8 mouse cellular contexts compared by ENCODE assay signal in the genomic region with DNA sequence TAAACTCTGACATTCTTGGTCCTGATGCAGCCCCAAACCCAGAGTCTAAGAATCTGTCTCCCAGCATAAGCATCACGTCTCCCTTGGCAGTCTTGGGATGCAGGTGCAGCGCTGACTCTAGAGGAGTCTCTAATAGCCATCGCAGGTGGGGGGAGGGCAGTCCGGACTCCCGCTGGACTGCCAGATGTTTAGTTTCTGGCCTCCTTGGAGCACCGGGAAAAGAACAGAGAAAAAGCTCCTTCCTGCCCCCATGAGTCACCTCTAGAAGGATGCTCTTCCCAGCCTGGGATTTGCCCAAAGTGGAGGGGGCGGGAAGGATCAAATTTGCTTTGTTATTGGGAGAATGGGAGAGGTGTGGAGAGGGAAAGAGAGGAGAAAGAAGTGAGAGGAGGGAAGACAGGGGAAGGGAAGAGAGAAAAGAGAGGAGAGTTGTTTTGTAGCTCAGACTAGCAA. TPM values are rescaled to one million over a fixed set of nuclear protein-coding genes. Genes with fewer than 3 reads are reported as not detected.
DNase-seq lines count a peak whose midpoint lies in the region; ATAC-seq and TF ChIP-seq lines count a peak whose summit lies in the region.

No protein-coding gene starts in this region.

- no peaks in the 10 kb centered on the region for H3K9me3 ChIP-seq in hindbrain, embryonic 12.5 days (replicated peaks)
- no peaks in the 10 kb centered on the region for H3K9me3 ChIP-seq in liver, embryonic 14.5 days (ENCODE audit: control insufficient read depth, low read length)
- no peaks in the 10 kb centered on the region for H3K9me3 ChIP-seq in stomach, embryonic 15.5 days

- peak overlapping the region; percentile 65 for H3K9ac ChIP-seq in hindbrain, embryonic 12.5 days
- H3K9ac ChIP-seq in liver, embryonic 14.5 days (replicated peaks) = no peak overlapping the region
- no peak overlapping the region for H3K9ac ChIP-seq in stomach, embryonic 15.5 days

- under 1% methylated on average over 7 of the region's 7 CpGs for WGBS in hindbrain, embryonic 12.5 days
- 4% methylated on average over 7 of the region's 7 CpGs for WGBS in liver, embryonic 14.5 days (ENCODE audit: insufficient replicate concordance)
- 0% methylated on average over 7 of the region's 7 CpGs for WGBS in stomach, embryonic 15.5 days

- peak; percentile 27 for DNase-seq in layer of hippocampus, adult 11-12 months (ENCODE audit: low spot score)
- no peak for DNase-seq in layer of hippocampus, adult 9-10 months (ENCODE audit: low spot score)
- peak; percentile 45 to 51 for DNase-seq in cerebellum, postnatal 36 days
- no peak for DNase-seq in liver, embryonic 14.5 days (ENCODE audit: low read depth in 3 of 3, low spot score in 3 of 3)
- no peak for DNase-seq in thymus, postnatal 10 days (ENCODE audit: low spot score in 2 of 2)
- no peak for DNase-seq in gastrocnemius, adult 18-20 months (ENCODE audit: low spot score)

- peak overlapping the region; percentile 86 for H3K27ac ChIP-seq in hindbrain, embryonic 12.5 days
- H3K27ac ChIP-seq in liver, embryonic 14.5 days = no peak overlapping the region
- H3K27ac ChIP-seq in stomach, embryonic 15.5 days = no peak overlapping the region

- TF ChIP-seq EP300 in liver, embryonic 14.5 days (IDR thresholded peaks at IDR 0.05; ENCODE audit: low read depth) = no peak

- H3K4me1 ChIP-seq in hindbrain, embryonic 12.5 days = peaks cover 21% of the 10 kb centered on the region
- no peaks in the 10 kb centered on the region for H3K4me1 ChIP-seq in liver, embryonic 14.5 days (replicated peaks; ENCODE audit: control insufficient read depth in 2 of 2, insufficient read depth in 2 of 2, low read length in 1 of 2)
- peaks cover 12% of the 10 kb centered on the region; the same call in 1 of the 2 replicates for H3K4me1 ChIP-seq in stomach, embryonic 15.5 days

- no peak for TF ChIP-seq CTCF in liver, embryonic 14.5 days (IDR thresholded peaks at IDR 0.05; ENCODE audit: low read depth)

- peak overlapping the region; percentile 66 for H3K4me2 ChIP-seq in hindbrain, embryonic 12.5 days (replicated peaks)
- H3K4me2 ChIP-seq in liver, embryonic 14.5 days (ENCODE audit: low read depth) = peak overlapping the region; percentile 37
- H3K4me2 ChIP-seq in stomach, embryonic 15.5 days = peak overlapping the region; percentile 79

- H3K36me3 ChIP-seq in hindbrain, embryonic 12.5 days = no peaks in the 10 kb centered on the region
- H3K36me3 ChIP-seq in liver, embryonic 14.5 days (replicated peaks; ENCODE audit: control insufficient read depth, insufficient read depth, low read depth) = no peaks in the 10 kb centered on the region
- no peaks in the 10 kb centered on the region for H3K36me3 ChIP-seq in stomach, embryonic 15.5 days

- H3K27me3 ChIP-seq in hindbrain, embryonic 12.5 days = peaks cover 38% of the 10 kb centered on the region
- peaks cover 29% of the 10 kb centered on the region for H3K27me3 ChIP-seq in liver, embryonic 14.5 days (ENCODE audit: control insufficient read depth, insufficient read depth, low read length)
- H3K27me3 ChIP-seq in stomach, embryonic 15.5 days (replicated peaks) = peaks cover 38% of the 10 kb centered on the region

- peak overlapping the region; percentile 54 for H3K4me3 ChIP-seq in hindbrain, embryonic 12.5 days
- H3K4me3 ChIP-seq in liver, embryonic 14.5 days (ENCODE audit: insufficient read depth in 1 of 2, low read depth in 2 of 2, low read length in 2 of 2) = no peak overlapping the region
- H3K4me3 ChIP-seq in stomach, embryonic 15.5 days (replicated peaks) = peak overlapping the region; percentile 45

- peak; percentile 43 for ATAC-seq in hindbrain, embryonic 12.5 days (ENCODE audit: low FRiP score)
- no peak for ATAC-seq in liver, embryonic 14.5 days (ENCODE audit: insufficient read depth)
- ATAC-seq in stomach, embryonic 15.5 days (ENCODE audit: insufficient read depth, low FRiP score, low read depth) = no peak

RNA-seq across cellular contexts. Expression of a gene that starts 0.6 kb away (rescaled TPM):
- 8.6 and 10.1 TPM in 2 replicates for polyA plus RNA-seq in hindbrain, embryonic 12.5 days (2016; fragmentation: Nextera tagmentation; extraction: Ambion mirVana)
- polyA plus RNA-seq in liver, embryonic 14.5 days (2012; rRNA removed) = 0.01 TPM in 1 of 2 replicates, not detected in the other
- not detected in 2 replicates for polyA plus RNA-seq in liver, embryonic 14.5 days (2014; fragmentation: Nextera tagmentation; extraction: Ambion mirVana)
- 3.1 and 4.3 TPM in 2 replicates for polyA plus RNA-seq in stomach, embryonic 15.5 days (2015; fragmentation: Nextera tagmentation; extraction: Ambion mirVana)
- under 1 TPM in 1 of 2 experiments, not detected in 1; 0.05 TPM for total RNA-seq in gastrocnemius, adult 18-20 months (2021)

Comparison
In these comparisons a context has a peak if more than half of its experiments do, and no peak if none do; other contexts are left out.
1. DNase-seq: peak in layer of hippocampus, adult 11-12 months (single experiment) and cerebellum, postnatal 36 days (2 of 2); none in layer of hippocampus, adult 9-10 months (single experiment), liver, embryonic 14.5 days (0 of 3), thymus, postnatal 10 days (0 of 2) and gastrocnemius, adult 18-20 months (single experiment).
2. H3K4me3 ChIP-seq: peak in hindbrain, embryonic 12.5 days (single experiment) and stomach, embryonic 15.5 days (single experiment); none in liver, embryonic 14.5 days (0 of 2).
3. Peak in every context shown above with its lines, with median percentiles within 50 percentile points of each other: H3K4me2 ChIP-seq.